Mouse (Mus musculus) layer of hippocampus, adult 2 months (tissue): ENCODE measurements at regions not wholly inside any gene's neighbourhood (a gene's known extent, or its start where the extent isn't known, plus 50 kb on each side); places are given as distances from the start of the nearest gene placed in this dataset.

ENCODE experiments used
- DNase-seq, 2 experiments: peaks; one replicate each; pipeline ENCODE4 v3.0.0; 2022; ENCODE audit warnings: low spot score in 2 of 2
- H3K27ac ChIP-seq: fragments of 200-600 bp; 2 replicates; pipeline ENCODE4 v1.8.1; 2022
- H3K4me3 ChIP-seq: fragments of 200-600 bp; 2 replicates; pipeline ENCODE4 v1.8.1; 2022; ENCODE audit warnings: mild to moderate bottlenecking
- CTCF ChIP-seq: fragments of 200-600 bp; conservative IDR thresholded peaks from 2 replicates; pipeline ENCODE4 v1.8.1; 2022; ENCODE audit warnings: antibody characterized with exemption, mild to moderate bottlenecking, moderate library complexity

DNA sequence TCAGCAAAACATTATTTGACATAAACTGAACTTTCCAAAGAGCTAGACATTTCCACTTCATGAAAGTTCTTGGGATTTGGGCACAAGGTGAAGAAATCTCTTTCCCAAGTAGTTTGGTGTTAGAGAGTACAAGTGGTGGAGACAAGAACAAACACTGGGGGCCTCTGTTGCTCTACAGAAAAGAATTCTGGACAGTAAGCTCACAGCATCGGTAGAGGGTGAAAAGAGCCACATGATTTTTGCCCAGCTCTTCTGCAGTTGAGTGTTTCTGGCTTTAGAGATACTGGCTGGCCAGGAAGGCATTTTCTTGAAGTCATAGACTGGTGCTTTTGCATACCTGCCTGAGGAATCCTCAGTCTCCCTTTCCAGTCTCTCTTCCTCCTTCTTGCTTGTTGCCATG is 127.8 kb downstream of the Stk31 start:
- TF ChIP-seq CTCF = peak; percentile 77
- H3K4me3 ChIP-seq = no peak overlapping the region
- DNase-seq = peak; percentile 13 to 29
- H3K27ac ChIP-seq = no peak overlapping the region

DNA sequence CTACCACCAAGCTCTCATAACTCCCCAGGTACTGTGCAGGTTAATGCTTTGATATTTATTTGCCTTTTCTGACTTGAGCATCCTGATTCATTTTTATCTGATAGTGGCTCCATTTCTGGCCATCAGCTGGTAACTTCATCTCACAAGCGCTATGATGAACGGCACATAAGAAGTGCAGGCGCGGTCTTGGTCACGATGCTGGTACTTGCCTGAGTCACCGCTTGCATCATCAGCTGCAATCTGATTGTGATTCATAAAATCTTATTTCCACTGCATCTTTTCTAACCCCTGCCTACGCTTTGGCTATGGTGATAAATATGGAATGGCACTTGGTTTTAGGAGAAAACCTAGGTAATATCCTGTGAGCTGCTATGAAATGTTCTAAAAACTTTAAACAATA is 128.3 kb downstream of the Stk31 start:
- TF ChIP-seq CTCF = no peak
- DNase-seq = no peak
- H3K4me3 ChIP-seq = no peak overlapping the region
- no peak overlapping the region for H3K27ac ChIP-seq

DNA sequence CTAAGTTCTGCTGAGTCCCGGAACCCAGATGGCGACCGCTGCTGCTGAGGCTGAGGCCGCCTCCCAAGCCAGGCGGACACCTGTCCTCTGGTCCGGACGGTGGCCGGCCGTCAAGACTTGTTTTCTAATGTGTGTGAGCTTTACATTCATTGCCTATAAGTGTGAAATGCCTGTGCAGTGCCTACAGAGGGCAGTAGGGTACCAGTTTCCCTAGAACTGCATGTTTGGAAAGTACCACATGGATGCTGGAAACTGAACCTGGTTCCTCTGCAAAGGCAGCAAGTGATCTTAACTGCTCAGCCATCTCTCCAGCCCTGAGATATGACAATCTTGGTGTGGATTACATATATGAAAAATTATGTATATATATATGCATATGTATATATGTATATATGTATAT is 138.6 kb downstream of the Stk31 start:
- DNase-seq = no peak
- H3K27ac ChIP-seq = no peak overlapping the region

DNA sequence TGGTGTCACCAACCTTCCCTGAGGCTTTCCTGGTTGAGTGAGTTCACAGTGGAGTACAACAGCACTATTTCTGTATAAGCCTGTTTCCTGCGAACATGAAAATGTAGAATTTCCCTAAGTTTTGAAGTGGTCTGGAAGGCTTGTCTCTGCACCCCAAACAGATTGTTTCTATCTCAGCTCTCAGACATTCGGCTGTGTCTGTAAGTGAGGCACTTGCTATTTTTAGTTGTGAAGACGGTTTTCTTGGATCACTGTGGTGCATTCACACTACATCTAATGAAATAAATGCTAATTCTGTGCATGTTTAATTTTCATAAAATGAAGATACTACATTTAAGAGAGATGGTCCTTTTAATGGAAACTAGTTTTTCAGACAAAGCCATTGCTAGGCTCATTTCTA is 139.1 kb downstream of the Stk31 start:
- Histone ChIP-seq H3K4me3 (no peak overlapping the region), H3K27ac (no peak overlapping the region)
- no peak for DNase-seq
- TF ChIP-seq CTCF = no peak

More for the DNA sequence above, 138.6 kb downstream of the Stk31 start:
- TF ChIP-seq CTCF = peak; percentile 29; the same call in 1 of the 2 replicates
- H3K4me3 ChIP-seq = no peak overlapping the region

DNA sequence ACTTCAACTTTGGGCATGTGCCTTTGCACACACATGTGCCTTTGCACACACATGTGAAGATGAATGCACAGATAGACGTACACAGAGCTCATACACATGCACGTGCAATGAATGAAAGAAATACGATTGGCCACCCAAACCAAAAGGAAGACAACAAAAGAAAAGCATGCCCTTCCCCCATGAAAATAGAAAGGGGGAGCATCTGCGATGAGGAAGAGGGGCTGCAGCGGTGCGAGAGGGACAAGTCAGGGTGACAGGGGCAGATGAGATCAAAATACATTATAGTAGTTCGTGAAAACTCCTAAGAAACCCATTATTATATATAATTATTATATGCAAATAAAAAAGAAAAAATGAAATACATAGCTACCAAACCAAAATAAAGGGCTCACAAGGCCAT is 149.5 kb downstream of the Stk31 start:
- H3K27ac ChIP-seq = no peak overlapping the region
- no peak for TF ChIP-seq CTCF
- DNase-seq = no peak
- H3K4me3 ChIP-seq = no peak overlapping the region

DNA sequence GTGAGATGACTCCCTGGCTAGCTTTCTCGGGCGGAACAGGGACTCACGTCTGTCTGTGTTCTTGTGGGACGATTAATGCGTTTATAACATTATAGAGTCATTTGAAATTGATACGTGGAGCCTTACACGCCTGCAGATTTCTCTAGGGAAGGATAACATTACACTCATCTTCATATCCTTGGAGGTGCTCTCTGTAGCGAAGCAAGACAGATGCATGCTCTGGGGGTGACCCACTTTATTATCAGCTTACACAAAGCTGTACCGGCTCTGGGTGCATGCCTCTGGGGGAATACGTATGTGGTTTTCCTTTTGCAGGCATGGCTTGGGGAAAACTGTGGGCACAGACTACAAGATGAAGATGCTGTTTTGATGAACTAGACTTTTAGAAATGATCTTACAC is 159.7 kb downstream of the Stk31 start:
- DNase-seq = no peak
- no peak overlapping the region for H3K4me3 ChIP-seq
- H3K27ac ChIP-seq = no peak overlapping the region
- TF ChIP-seq CTCF = no peak

DNA sequence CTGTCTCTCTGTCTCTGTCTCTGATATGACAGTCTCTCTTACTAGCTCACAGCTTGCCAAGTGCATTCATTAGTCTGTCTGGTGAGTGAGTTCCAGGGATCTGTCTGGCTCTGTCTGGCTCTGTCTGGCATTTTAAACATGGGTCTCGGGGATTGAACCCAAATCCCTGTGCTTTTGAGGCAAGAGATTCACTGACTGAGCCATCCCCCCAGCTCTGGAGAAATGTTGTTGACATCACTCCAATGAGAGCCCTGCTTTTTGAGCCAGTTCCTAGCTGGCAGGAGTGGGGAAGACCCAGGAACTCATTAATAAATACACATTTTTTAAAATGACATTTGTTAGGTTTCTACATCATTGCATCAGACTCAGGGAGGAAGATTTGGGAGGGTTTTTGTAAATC is 163.1 kb downstream of the Stk31 start:
- no peak for DNase-seq
- no peak for TF ChIP-seq CTCF
- Histone ChIP-seq H3K27ac (no peak overlapping the region), H3K4me3 (no peak overlapping the region)

DNA sequence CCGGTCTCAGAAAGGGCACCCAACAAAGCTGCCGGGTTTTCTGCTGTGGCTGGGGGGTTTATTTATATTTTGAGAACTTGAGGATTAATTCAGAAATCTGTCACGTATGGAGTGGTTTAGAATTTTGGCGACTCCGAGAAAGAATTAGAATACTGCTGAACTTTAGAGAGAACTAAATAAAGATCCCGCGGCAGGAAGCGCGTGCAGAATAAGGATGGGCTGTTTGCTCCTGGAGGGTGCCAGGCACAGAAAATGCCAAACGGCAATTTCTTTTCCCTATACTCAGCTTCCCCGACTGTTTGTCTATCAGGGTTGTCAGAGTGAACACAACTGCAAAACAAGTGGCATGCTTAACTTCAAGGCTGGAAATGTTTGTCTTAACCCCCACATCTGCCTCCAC is 163.7 kb downstream of the Stk31 start:
- TF ChIP-seq CTCF = no peak
- DNase-seq = no peak

DNA sequence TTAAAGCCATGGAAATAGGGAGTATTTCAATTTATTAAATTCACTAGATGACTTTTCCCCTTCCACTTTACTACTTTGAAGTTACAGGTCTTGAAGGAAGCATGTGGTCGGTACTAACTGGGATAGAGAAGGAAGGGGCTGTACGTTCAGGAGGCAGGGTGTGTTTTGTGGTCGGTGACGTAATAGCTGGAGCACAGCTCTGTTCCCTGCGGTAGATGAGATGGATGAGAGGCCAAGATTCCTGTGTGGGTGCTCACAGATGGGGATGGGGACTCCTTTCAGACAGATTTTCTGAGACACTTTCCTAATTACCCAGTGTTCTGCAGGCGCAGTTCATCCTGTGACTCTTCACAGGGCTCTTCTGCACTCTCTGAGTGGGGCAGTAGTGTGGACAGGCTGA is 182.9 kb downstream of the Stk31 start:
- Histone ChIP-seq H3K27ac (no peak overlapping the region), H3K4me3 (no peak overlapping the region)
- no peak for TF ChIP-seq CTCF

More for the DNA sequence above, 163.7 kb downstream of the Stk31 start:
- Histone ChIP-seq H3K27ac (no peak overlapping the region), H3K4me3 (no peak overlapping the region)

DNA sequence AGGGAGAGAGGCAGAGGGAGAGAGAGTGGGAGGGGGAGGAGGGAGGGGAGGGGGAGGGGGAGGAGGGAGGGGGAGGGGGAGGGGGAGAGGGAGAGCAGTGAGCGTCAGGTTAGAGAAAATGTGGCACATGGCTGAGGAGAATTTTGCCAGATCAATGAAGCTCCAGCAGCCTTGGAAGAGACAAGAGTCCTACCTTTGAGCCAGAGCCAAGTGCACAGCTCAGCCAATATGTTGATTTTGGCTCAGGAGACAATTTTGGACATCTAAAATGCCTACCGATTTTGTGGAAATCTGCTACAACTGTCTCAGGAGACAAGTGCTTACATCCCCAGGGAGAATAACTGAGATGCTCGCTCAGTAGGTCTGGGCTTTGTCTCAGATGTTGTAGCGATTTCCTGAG is 184.3 kb downstream of the Stk31 start:
- Histone ChIP-seq H3K27ac (no peak overlapping the region), H3K4me3 (no peak overlapping the region)
- no peak for DNase-seq
- TF ChIP-seq CTCF = no peak

More for the DNA sequence above, 182.9 kb downstream of the Stk31 start:
- DNase-seq = no peak

DNA sequence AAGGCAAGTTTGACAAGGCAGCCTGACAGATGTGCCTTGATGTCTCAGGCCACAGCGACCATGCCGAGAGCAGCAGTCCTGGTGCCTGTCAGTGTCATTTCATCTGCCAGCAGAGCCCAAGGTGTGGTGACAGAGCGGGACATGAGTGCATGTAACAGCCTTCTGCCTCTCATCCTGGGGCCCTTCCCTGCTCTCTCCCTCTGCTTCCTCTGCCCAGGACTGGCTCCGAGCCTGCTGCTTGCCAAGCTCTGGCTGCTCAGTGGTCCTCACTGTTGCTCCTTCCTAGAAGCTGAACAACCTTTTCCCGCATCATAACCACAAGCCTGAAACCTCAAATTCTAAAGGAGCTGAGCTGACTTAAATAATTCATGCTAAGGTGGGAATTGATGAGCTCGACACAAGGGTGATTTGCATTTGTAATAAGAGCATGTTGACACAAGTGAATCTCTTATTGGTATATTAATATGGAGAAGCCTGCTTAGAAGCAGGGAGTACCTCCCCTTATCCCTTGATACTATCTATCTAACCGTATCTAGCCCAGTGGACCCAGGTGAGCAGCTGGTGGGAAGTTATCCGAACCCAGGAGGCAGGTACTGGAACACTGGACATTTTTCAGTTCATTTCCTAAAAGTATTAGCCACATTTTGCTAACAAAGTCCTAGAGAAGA is 186.8 kb downstream of the Stk31 start:
- no peak overlapping the region for H3K4me3 ChIP-seq
- TF ChIP-seq CTCF = no peak
- H3K27ac ChIP-seq = no peak overlapping the region
- DNase-seq = no peak

DNA sequence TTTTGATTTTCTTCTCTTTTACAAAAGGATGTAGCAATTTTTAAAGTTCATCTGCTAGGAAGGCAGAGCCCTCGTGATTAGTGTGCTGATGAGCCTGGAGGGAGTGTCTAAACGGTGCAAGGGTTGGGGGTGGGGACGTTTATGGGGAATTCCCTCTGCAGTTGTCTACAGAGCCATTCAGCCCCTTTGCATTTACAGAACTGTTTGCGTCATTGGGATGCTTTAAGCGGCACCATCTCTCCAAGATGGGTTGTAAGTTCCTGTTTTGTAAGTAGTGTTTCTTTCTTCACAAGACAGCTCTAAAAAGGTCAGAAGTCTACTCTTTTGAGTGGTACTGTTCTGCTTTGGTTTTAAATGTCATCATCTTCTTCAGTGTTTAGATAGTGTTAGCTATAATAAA is 191.1 kb downstream of the Stk31 start:
- no peak for DNase-seq
- no peak for TF ChIP-seq CTCF
- Histone ChIP-seq H3K4me3 (no peak overlapping the region), H3K27ac (no peak overlapping the region)

DNA sequence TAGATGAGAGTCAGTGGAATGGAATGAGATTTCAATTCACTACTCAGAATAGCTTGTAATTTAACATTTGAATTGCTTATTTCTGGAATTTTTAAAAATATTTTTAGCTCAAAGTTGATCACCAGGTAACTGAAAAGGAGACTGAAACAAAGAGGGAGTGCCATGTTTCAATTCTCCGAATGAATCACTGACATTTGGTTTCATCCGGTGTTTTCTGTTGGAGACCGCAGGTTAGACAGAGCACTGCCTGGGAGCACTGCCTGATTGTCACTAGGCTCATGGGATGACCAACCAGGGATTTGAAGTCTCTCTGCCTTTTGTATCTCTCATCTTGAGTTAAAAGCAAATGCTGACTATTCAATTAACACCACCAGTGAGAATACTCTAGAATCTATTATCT is 193.3 kb downstream of the Stk31 start:
- no peak for DNase-seq
- no peak for TF ChIP-seq CTCF
- Histone ChIP-seq H3K4me3 (no peak overlapping the region), H3K27ac (no peak overlapping the region)

DNA sequence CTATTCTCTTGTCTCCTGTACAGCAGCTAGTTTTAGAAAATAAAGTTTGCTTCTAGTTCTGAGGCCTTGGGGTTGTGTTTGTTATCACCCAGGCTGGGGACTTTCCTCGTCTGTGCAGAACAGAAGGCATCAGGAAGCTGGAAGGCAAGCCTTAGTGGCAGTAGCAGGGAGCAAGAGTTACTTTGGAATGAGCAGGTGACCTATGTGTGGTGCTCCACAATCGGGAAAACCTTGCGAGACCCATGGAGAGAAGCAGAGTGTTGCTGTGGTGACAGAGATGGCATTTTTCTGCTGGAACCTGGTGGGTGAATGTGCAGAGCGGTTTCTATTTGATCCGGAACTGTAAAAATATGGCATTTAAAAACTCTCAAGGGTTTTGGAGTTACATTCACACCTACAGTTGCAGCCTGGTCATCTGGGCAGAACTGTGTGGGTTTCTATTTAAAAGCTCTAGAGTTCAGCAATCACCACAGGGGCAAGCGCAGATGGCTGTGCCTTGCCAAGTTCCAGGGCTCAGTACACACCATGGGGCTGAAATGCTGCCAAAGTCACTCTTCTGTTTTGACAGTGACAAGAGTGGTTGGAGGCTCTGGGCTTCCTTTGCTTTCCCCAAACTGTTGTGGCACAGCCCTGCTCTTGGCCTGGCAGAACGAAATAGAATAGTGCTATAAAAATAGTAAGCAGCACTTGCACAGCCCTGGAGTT is 195.7 kb downstream of the Stk31 start:
- Histone ChIP-seq H3K27ac (no peak overlapping the region), H3K4me3 (no peak overlapping the region)
- TF ChIP-seq CTCF = no peak
- DNase-seq = peak; percentile 19 to 59

DNA sequence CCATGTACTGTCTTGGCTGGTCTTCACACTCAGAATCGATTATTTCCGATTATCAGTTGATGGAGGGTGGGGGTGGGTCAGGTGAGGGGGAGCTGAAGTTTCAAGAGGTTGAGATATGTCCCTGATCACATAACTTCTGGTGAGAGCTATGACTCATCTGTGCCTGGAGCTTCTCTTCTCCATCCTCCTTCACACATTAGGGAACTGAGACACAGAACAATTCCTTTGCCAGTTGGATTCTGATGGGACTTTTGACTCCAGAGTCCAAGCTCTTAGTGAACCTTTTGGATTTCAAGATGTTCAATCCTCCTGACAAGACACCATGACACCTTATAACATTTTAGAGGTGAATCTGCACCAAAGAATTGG is 196.2 kb downstream of the Stk31 start:
- no peak for TF ChIP-seq CTCF
- no peak for DNase-seq
- no peak overlapping the region for H3K4me3 ChIP-seq
- H3K27ac ChIP-seq = no peak overlapping the region
